Mouse (Mus musculus) midbrain, embryonic 16.5 days (tissue): ENCODE measurements around the gene Ntn5. TPM values are rescaled to one million over a fixed set of nuclear protein-coding genes. Genes with fewer than 3 reads are reported as not detected.

Source experiments
- ATAC-seq: fragments of 200-750 bp; cut with Nextera tagmentation; 2 replicates; pipeline ENCODE4 v1.8.0; 2017; ENCODE audit warnings: moderate TSS enrichment
- H3K27ac ChIP-seq: fragments of 300-500 bp; sonication (generic); 2 replicates; pipeline ENCODE4 v1.5.1; 2014; ENCODE audit warnings: mild to moderate bottlenecking, low read length, mixed read lengths
- H3K27me3 ChIP-seq: fragments of 300-500 bp; sonication (generic); 2 replicates; pipeline ENCODE4 v1.6.1; 2014; ENCODE audit warnings: low read depth, low read length, mixed read lengths; ENCODE audit not compliant: control insufficient read depth, insufficient read depth
- H3K36me3 ChIP-seq: fragments of 300-500 bp; sonication (generic); 2 replicates; pipeline ENCODE4 v1.6.1; 2014; ENCODE audit warnings: mild to moderate bottlenecking, low read length, moderate library complexity, mixed read lengths; ENCODE audit not compliant: control insufficient read depth, insufficient read depth
- H3K4me1 ChIP-seq: fragments of 300-500 bp; sonication (generic); 2 replicates; pipeline ENCODE4 v1.6.1; 2014; ENCODE audit warnings: mild to moderate bottlenecking, low read length, mixed read lengths; ENCODE audit not compliant: control insufficient read depth, insufficient read depth
- H3K4me2 ChIP-seq: fragments of 300-500 bp; sonication (generic); 2 replicates; pipeline ENCODE4 v1.6.1; 2014; ENCODE audit warnings: mild to moderate bottlenecking, low read length, mixed read lengths
- H3K4me3 ChIP-seq: fragments of 300-500 bp; sonication (generic); 2 replicates; pipeline ENCODE4 v1.5.1; 2014; ENCODE audit warnings: low read depth, mild to moderate bottlenecking, low read length, moderate library complexity, mixed read lengths
- H3K9ac ChIP-seq: fragments of 300-500 bp; sonication (generic); 2 replicates; pipeline ENCODE4 v1.6.1; 2014; ENCODE audit warnings: low read depth, low read length, mixed read lengths
- H3K9me3 ChIP-seq: fragments of 300-500 bp; sonication (generic); replicated peaks from 2 replicates; pipeline ENCODE4 v1.6.1; 2014; ENCODE audit warnings: mild to moderate bottlenecking, low read length, mixed read lengths; ENCODE audit not compliant: control insufficient read depth, poor library complexity, severe bottlenecking
- WGBS: fragments of 180-500 bp; shearing (Covaris S2); extraction: QIAGEN DNeasy Blood & Tissue Kit; methylation state at CpG from one replicate; pipeline ENCODE4 v1.1.7; 2014; 5-methylcytosine and 5-hydroxymethylcytosine counted together
- polyA plus RNA-seq: library from polyadenylated mRNA; unstranded; fragments of >200 nt; fragmentation: Nextera tagmentation; extraction: Ambion mirVana; gene quantifications from 2 replicates; pipeline ENCODE4 v1.2.1, GENCODE M21; 2015

Gene Ntn5
- polyA plus RNA-seq, 1 experiment from 2014 or later = 0.23 TPM

- Histone ChIP-seq H3K4me2 (peak overlapping the region; percentile 79), H3K27ac (peak overlapping the region; percentile 94), H3K4me1 (peaks cover 43% of the 10 kb centered on the region), H3K9ac (peak overlapping the region; percentile 92), H3K27me3 (no peaks in the 10 kb centered on the region), H3K36me3 (peaks cover 22% of the 10 kb centered on the region), H3K9me3 (no peaks in the 10 kb centered on the region), H3K4me3 (peak overlapping the region; percentile 78)
- WGBS = under 1% methylated on average over 20 of the region's 20 CpGs
- no peak for ATAC-seq
Observed at GRCm38 (mm10) chr7:45718331-45718730, 34.5 kb downstream of the Ntn5 start.

- Histone ChIP-seq H3K36me3 (peaks cover 23% of the 10 kb centered on the region), H3K27ac (no peak overlapping the region), H3K4me3 (peak overlapping the region; percentile 78), H3K9me3 (no peaks in the 10 kb centered on the region), H3K9ac (0 out of 2 replicates have a peak overlapping the region, but pooled peaks have one; percentile 30), H3K4me1 (peaks cover 40% of the 10 kb centered on the region), H3K4me2 (peak overlapping the region; percentile 79), H3K27me3 (no peaks in the 10 kb centered on the region)
- 89% methylated on average over 10 of the region's 10 CpGs for WGBS
- ATAC-seq = no peak
Observed at GRCm38 (mm10) chr7:45719180-45719579, 35.4 kb downstream of the Ntn5 start.

DNA sequence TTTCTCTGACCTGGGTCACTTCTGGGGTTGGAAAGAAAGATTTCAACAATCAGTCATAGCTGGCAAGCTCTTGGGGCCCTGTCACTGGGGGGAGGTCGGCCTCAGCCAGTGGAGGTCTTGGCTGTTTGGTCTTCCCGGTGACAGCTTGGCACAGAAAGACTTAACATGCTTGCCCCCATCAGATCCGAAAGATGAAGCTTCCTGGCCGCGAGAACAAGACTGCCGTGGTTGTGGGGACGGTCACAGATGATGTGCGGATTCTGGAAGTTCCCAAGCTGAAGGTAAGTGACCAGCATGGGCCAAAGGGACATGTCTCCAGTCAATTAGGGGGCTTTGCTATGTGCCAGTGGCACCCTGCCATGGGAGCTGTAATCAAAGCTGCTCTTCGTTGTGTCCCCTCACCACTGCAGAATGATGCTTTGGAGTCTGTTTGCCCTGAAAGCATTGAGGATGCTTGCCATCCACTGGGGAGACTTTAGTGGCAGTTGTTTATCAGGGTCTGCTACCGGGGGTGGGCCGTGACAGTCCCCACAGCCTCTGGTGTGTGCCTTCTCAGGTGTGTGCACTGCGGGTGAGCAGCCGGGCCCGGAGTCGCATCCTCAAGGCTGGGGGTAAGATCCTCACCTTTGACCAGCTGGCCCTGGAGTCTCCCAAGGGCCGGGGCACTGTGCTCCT, 36.1 kb downstream of the Ntn5 start:
- Histone ChIP-seq H3K4me3 (no peak overlapping the region), H3K4me2 (no peak overlapping the region)

GRCm38 (mm10) chr7:45720413-45721233, 36.8 kb downstream of the Ntn5 start, which contains the start of gene Fam83e:
Gene Fam83e, plus strand, starts transcription at chr7:45721212.
- Histone ChIP-seq H3K4me3 (no peak within 1 kb of the TSS), H3K9ac (no peak within 1 kb of the TSS), H3K4me2 (no peak within 1 kb of the TSS), H3K36me3 (peaks cover 26% of the 10 kb centered on the region), H3K27ac (no peak within 1 kb of the TSS), H3K27me3 (no peaks in the 10 kb centered on the region), H3K4me1 (peaks cover 31% of the 10 kb centered on the region), H3K9me3 (no peaks in the 10 kb centered on the region)
- no peak for ATAC-seq
- 82% methylated on average over 13 of the region's 14 CpGs for WGBS

More for the DNA sequence above, 36.1 kb downstream of the Ntn5 start:
- H3K36me3 ChIP-seq = peaks cover 24% of the 10 kb centered on the region
- H3K9me3 ChIP-seq = no peaks in the 10 kb centered on the region
- peaks cover 35% of the 10 kb centered on the region for H3K4me1 ChIP-seq
- no peak overlapping the region for H3K27ac ChIP-seq
- no peak for ATAC-seq
- H3K9ac ChIP-seq = 0 out of 2 replicates have a peak overlapping the region, but pooled peaks have one; percentile 30
- H3K27me3 ChIP-seq = no peaks in the 10 kb centered on the region
- 91% methylated on average over 15 of the region's 16 CpGs for WGBS

DNA sequence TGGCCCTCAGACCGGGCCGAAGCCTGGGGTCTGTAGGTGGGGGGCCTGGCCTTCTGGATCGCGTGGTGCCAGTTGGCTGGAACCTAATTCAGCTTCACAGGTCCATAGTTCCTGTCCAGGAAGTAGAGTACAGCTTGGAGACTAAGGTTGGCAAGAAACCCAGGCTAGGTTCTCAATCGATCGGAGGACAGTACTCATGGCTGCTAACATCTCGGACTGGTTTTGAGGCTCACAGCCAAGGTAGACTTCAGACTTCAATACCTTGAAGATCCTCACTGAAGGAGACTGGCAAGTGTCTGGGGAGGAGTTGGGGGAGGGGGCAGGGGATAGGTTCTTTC, 37.4 kb downstream of the Ntn5 start:
- WGBS = 83% methylated on average over 7 of the region's 7 CpGs

GRCm38 (mm10) chr7:45721642-45722347, 38.0 kb downstream of the Ntn5 start:
- WGBS = 58% methylated on average over 13 of the region's 13 CpGs
- Histone ChIP-seq H3K36me3 (peaks cover 26% of the 10 kb centered on the region), H3K4me2 (no peak overlapping the region), H3K4me1 (peaks cover 19% of the 10 kb centered on the region), H3K9ac (no peak overlapping the region), H3K27ac (no peak overlapping the region), H3K9me3 (no peaks in the 10 kb centered on the region), H3K27me3 (no peaks in the 10 kb centered on the region), H3K4me3 (no peak overlapping the region)
- ATAC-seq = no peak

More for the DNA sequence above, 37.4 kb downstream of the Ntn5 start:
- H3K4me1 ChIP-seq = peaks cover 25% of the 10 kb centered on the region
- no peak for ATAC-seq
- no peak overlapping the region for H3K4me3 ChIP-seq
- no peak overlapping the region for H3K4me2 ChIP-seq
- no peak overlapping the region for H3K9ac ChIP-seq
- peaks cover 26% of the 10 kb centered on the region for H3K36me3 ChIP-seq
- H3K9me3 ChIP-seq = no peaks in the 10 kb centered on the region
- H3K27ac ChIP-seq = no peak overlapping the region
- H3K27me3 ChIP-seq = no peaks in the 10 kb centered on the region

- Histone ChIP-seq H3K9ac (0 out of 2 replicates have a peak overlapping the region, but pooled peaks have one; percentile 20), H3K4me1 (peaks cover 14% of the 10 kb centered on the region), H3K36me3 (peaks cover 26% of the 10 kb centered on the region), H3K9me3 (no peaks in the 10 kb centered on the region), H3K27me3 (no peaks in the 10 kb centered on the region), H3K4me3 (no peak overlapping the region), H3K4me2 (no peak overlapping the region), H3K27ac (no peak overlapping the region)
- WGBS = 83% methylated on average over 13 of the region's 13 CpGs
- no peak for ATAC-seq
Observed at GRCm38 (mm10) chr7:45722348-45722713, 38.5 kb downstream of the Ntn5 start.

GRCm38 (mm10) chr7:45723301-45723700, 39.5 kb downstream of the Ntn5 start:
- Histone ChIP-seq H3K9ac (no peak overlapping the region), H3K4me3 (no peak overlapping the region), H3K4me2 (no peak overlapping the region), H3K9me3 (no peaks in the 10 kb centered on the region), H3K27me3 (no peaks in the 10 kb centered on the region), H3K4me1 (peaks cover 14% of the 10 kb centered on the region), H3K36me3 (peaks cover 26% of the 10 kb centered on the region), H3K27ac (no peak overlapping the region)
- ATAC-seq = no peak
- 97% methylated on average over 4 of the region's 4 CpGs for WGBS
